ENCODE assay signal across 24 mouse cellular contexts in the genomic region with DNA sequence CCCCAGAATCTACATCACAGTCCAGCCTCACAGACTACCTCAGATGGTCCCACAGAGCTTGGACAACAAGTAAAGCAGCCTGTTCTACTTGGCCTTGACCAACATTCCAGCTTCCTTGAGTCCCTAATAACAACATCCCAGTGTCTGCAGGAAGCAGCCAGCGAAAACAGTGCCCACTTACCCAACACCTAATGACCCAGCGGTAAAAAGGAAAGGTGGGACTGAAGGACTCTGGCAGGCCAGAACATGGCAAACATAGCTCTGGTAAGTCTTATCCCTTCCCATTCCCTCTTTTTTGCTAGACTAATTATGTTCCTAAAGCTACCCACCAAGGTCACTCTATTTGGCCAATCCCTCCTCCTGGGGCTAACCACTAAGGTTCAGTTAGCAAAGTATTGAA. TPM values are rescaled to one million over a fixed set of nuclear protein-coding genes. Genes with fewer than 3 reads are reported as not detected.
"Had no signal": no experiment of that assay in that cellular context is flagged by ENCODE, and none has a peak within 500 bp of the region (broad histone marks: within the 10 kb centered on the region; RNA-seq: fewer than 3 reads in every experiment).

No protein-coding gene starts in this region.

- H3K27me3 ChIP-seq: midbrain, embryonic 12.5 days; neural tube, embryonic 13.5 days; neural tube, embryonic 15.5 days; stomach, embryonic 15.5 days had no signal

- ATAC-seq: midbrain, embryonic 16.5 days had no signal

- DNase-seq: lung, adult 18-20 months; lung, embryonic 14.5 days; lung, postnatal 10 days; lung, postnatal 4 days; right cerebral cortex, adult 18-20 months; right cerebral cortex, postnatal 25 days; right cerebral cortex, postnatal 4 days; thymus, adult 2 months; thymus, postnatal 25 days; thymus, postnatal 4 days had no signal

- H3K4me2 ChIP-seq: lung, embryonic 14.5 days; midbrain, embryonic 12.5 days; neural tube, embryonic 13.5 days; neural tube, embryonic 15.5 days; stomach, embryonic 15.5 days had no signal

- H3K9me3 ChIP-seq: midbrain, embryonic 12.5 days; neural tube, embryonic 13.5 days; neural tube, embryonic 15.5 days; stomach, embryonic 15.5 days had no signal

- H3K27ac ChIP-seq: liver, embryonic 14.5 days; midbrain, embryonic 12.5 days; neural tube, embryonic 13.5 days; neural tube, embryonic 15.5 days; stomach, embryonic 15.5 days; stomach, postnatal 0 days had no signal

- H3K36me3 ChIP-seq: midbrain, embryonic 12.5 days; neural tube, embryonic 13.5 days; neural tube, embryonic 15.5 days; stomach, embryonic 15.5 days had no signal

- H3K4me3 ChIP-seq: midbrain, embryonic 12.5 days; myocyte; neural tube, embryonic 13.5 days; neural tube, embryonic 15.5 days; stomach, embryonic 15.5 days had no signal

- H3K4me1 ChIP-seq: midbrain, embryonic 12.5 days; neural tube, embryonic 13.5 days; neural tube, embryonic 15.5 days; stomach, embryonic 15.5 days had no signal

- H3K9ac ChIP-seq: liver, embryonic 14.5 days; lung, embryonic 14.5 days; midbrain, embryonic 12.5 days; neural tube, embryonic 13.5 days; neural tube, embryonic 15.5 days; stomach, embryonic 15.5 days had no signal

RNA-seq across cellular contexts. Expression of gene Ccl22, which starts 8.6 kb away (rescaled TPM):
- total RNA-seq: megakaryocyte, adult 5-6 weeks; megakaryocyte-erythroid progenitor cell, adult 5-6 weeks had no signal
- polyA plus RNA-seq: lung, embryonic 14.5 days; lung, embryonic 16.5 days; midbrain, embryonic 12.5 days; midbrain, embryonic 16.5 days; myocyte; neural tube, embryonic 11.5 days; neural tube, embryonic 13.5 days; neural tube, embryonic 15.5 days; stomach, embryonic 15.5 days; stomach, postnatal 0 days had no signal

RNA-seq across cellular contexts. Expression of gene Cx3cl1, which starts 17.8 kb away (rescaled TPM):
- total RNA-seq: megakaryocyte-erythroid progenitor cell, adult 5-6 weeks had no signal

RNA-seq across cellular contexts. Expression of gene Ccl17, which starts 56.2 kb away (rescaled TPM):
- polyA plus RNA-seq: liver, embryonic 16.5 days; lung, embryonic 14.5 days; lung, embryonic 16.5 days; midbrain, embryonic 12.5 days; neural tube, embryonic 11.5 days; neural tube, embryonic 13.5 days; spleen, adult 2 months; stomach, embryonic 15.5 days had no signal

RNA-seq across cellular contexts. Expression of gene Pllp, which starts 57.9 kb away (rescaled TPM):
- total RNA-seq: megakaryocyte, adult 5-6 weeks; megakaryocyte-erythroid progenitor cell, adult 5-6 weeks had no signal
